Mouse (Mus musculus) heart, postnatal 25 days (tissue): ENCODE data around the gene Tmem161a. TPM values are rescaled to one million over a fixed set of nuclear protein-coding genes. Genes with fewer than 3 reads are reported as not detected.
A peak's percentile ranks its signal among the peaks of the same experiment; 100 is the strongest.

Source experiments
- DNase-seq: peaks from one replicate; pipeline ENCODE4 v3.0.0; 2022; ENCODE audit warnings: low spot score
- intact Hi-C: fragments of 180-260 bp; cut with DNase I; formaldehyde crosslinking; loops from one replicate; pipeline ENCODE4 v1.15.1; 2025
- total RNA-seq, 2 experiments: library from RNA; stranded (reverse); gene quantifications; 2 replicates each; pipeline ENCODE4 v1.2.3; 2021

The Tmem161a gene
- total RNA-seq, result 10 to 100 TPM; 93.0 to 98.1 TPM

- peak; percentile 89 for DNase-seq
- intact Hi-C loops, result no loop called here
Observed at GRCm38 (mm10) chr8:70172043-70172681, at the start of gene Tmem161a. Tmem161a (plus strand) TSS chr8:70172356.

GRCm38 (mm10) chr8:70122863-70123262, 49.3 kb upstream of the Tmem161a start:
- no peak for DNase-seq
- intact Hi-C loops, result loop anchor here (5.0 kb wide), 2 partner anchors 44 to 206 kb away; no protein-coding TSS in a partner anchor

- intact Hi-C loops, result loop anchor here (5.0 kb wide), 2 partner anchors 42 to 208 kb away; no protein-coding TSS in a partner anchor
- DNase-seq, result no peak
Observed at GRCm38 (mm10) chr8:70124992-70125391, 47.2 kb upstream of the Tmem161a start.

- peak; percentile 42 for DNase-seq
- intact Hi-C loops, result no loop called here
Observed at GRCm38 (mm10) chr8:70128435-70128834, 43.7 kb upstream of the Tmem161a start.

- DNase-seq, result peak; percentile 21
- intact Hi-C loops, result no loop called here
Observed at GRCm38 (mm10) chr8:70129309-70129952, 42.7 kb upstream of the Tmem161a start.

GRCm38 (mm10) chr8:70130066-70130465, 42.1 kb upstream of the Tmem161a start:
- no peak for DNase-seq
- intact Hi-C loops, result loop anchor here (5.0 kb wide), 2 partner anchors 88 to 228 kb away; partner anchors contain the start of genes Mau2, Ndufa13, Sugp1 and Tssk6

- peak; percentile 57 for DNase-seq
- intact Hi-C loops, result loop anchor here (5.0 kb wide), 2 partner anchors 89 to 229 kb away; partner anchors contain the start of genes Mau2, Ndufa13, Sugp1 and Tssk6
Observed at GRCm38 (mm10) chr8:70131166-70131883, 40.8 kb upstream of the Tmem161a start, which contains the start of gene Nr2c2ap. Nr2c2ap (plus strand) TSS chr8:70131333.

GRCm38 (mm10) chr8:70134086-70134485, 38.1 kb upstream of the Tmem161a start:
- intact Hi-C loops, result loop anchor here (5.0 kb wide), 2 partner anchors 92 to 232 kb away; partner anchors contain the start of genes Mau2, Ndufa13, Sugp1 and Tssk6
- no peak for DNase-seq

GRCm38 (mm10) chr8:70134931-70135330, 37.2 kb upstream of the Tmem161a start:
- DNase-seq, result no peak
- intact Hi-C loops, result loop anchor here (5.0 kb wide), 2 partner anchors 93 to 233 kb away; partner anchors contain the start of genes Mau2, Ndufa13, Sugp1 and Tssk6

GRCm38 (mm10) chr8:70136591-70136990, 35.6 kb upstream of the Tmem161a start:
- intact Hi-C loops, result no loop called here
- DNase-seq, result no peak

GRCm38 (mm10) chr8:70137890-70138289, 34.3 kb upstream of the Tmem161a start:
- intact Hi-C loops, result no loop called here
- DNase-seq, result no peak

GRCm38 (mm10) chr8:70139026-70139857, 32.9 kb upstream of the Tmem161a start, which contains the start of the genes Rfxank, Borcs8 and Mef2b:
Rfxank (minus strand) TSS chr8:70139154.
Borcs8 (plus strand) TSS chr8:70139499.
Mef2b (plus strand) TSS chr8:70139711.
- DNase-seq, result peak; percentile 98
- intact Hi-C loops, result no loop called here

- intact Hi-C loops, result no loop called here
- no peak for DNase-seq
Observed at GRCm38 (mm10) chr8:70139981-70140380, 32.2 kb upstream of the Tmem161a start.

GRCm38 (mm10) chr8:70147678-70148607, 24.2 kb upstream of the Tmem161a start:
- DNase-seq, result no peak
- intact Hi-C loops, result no loop called here

- intact Hi-C loops, result no loop called here
- DNase-seq, result no peak
Observed at GRCm38 (mm10) chr8:70150158-70150557, 22.0 kb upstream of the Tmem161a start.

- peak; percentile 32 for DNase-seq
- intact Hi-C loops, result no loop called here
Observed at GRCm38 (mm10) chr8:70152537-70153257, 19.5 kb upstream of the Tmem161a start.

- intact Hi-C loops, result no loop called here
- DNase-seq, result no peak
Observed at GRCm38 (mm10) chr8:70157240-70157800, 14.8 kb upstream of the Tmem161a start.
